Mouse (Mus musculus) lung, postnatal 0 days (tissue): ENCODE results near the gene Gm42715.

ENCODE experiments used
- CTCF ChIP-seq: IDR thresholded peaks from 2 replicates; pipeline ENCODE4 v1.5.1; 2016; ENCODE audit warnings: antibody characterized with exemption, mild to moderate bottlenecking
- EP300 ChIP-seq: IDR thresholded peaks from 2 replicates; pipeline ENCODE4 v1.6.1; 2016; ENCODE audit warnings: antibody characterized with exemption, mild to moderate bottlenecking, control low read depth

- TF ChIP-seq CTCF (no peak), EP300 (no peak)
These were observed 32.2 kb downstream of the Gm42715 start for GRCm38 (mm10) chr7:127551558-127551957.
